Mouse (Mus musculus): ENCODE data around the gene Cldn22.

Gene Cldn22

GRCm38 (mm10) chr8:47826911-47827310, 2.6 kb downstream of the Cldn22 start:
- in situ Hi-C loops (cut with MboI; ENCODE audit: unreplicated experiment in 2 of 2), result no loop called here

GRCm38 (mm10) chr8:47832616-47833015, 8.3 kb downstream of the Cldn22 start:
- in situ Hi-C loops (cut with MboI; ENCODE audit: unreplicated experiment in 2 of 2), result no loop called here

DNA sequence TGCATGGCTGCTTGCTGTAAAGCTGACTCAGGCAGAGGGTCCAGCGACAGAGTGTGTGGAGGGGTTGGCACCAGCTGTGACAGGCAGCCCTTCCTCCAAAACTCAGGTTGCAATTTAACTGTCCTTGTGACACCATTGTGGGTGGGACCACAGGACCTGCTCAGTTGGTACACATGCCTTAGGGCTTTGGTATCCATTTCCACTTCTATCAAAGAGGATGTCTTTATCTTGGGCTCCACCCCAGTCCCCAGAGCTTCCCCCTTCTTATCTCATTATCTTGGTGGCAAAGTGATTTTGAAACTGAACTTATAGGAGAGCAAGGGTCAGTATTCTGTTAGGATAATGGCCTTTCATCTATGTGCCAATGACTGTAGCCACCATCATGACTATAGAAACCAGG, 9.7 kb downstream of the Cldn22 start:
- in situ Hi-C loops (cut with MboI; ENCODE audit: unreplicated experiment in 2 of 2), result no loop called here

GRCm38 (mm10) chr8:47843063-47843462, 18.8 kb downstream of the Cldn22 start:
- in situ Hi-C loops (cut with MboI; ENCODE audit: unreplicated experiment in 2 of 2), result no loop called here

GRCm38 (mm10) chr8:47843651-47844050, 19.4 kb downstream of the Cldn22 start:
- in situ Hi-C loops (cut with MboI; ENCODE audit: unreplicated experiment in 2 of 2), result no loop called here

- in situ Hi-C loops (cut with MboI; ENCODE audit: unreplicated experiment in 2 of 2), result no loop called here
Observed at GRCm38 (mm10) chr8:47845956-47846355, 21.7 kb downstream of the Cldn22 start.

- in situ Hi-C loops (cut with MboI; ENCODE audit: unreplicated experiment in 2 of 2), result no loop called here
Observed at GRCm38 (mm10) chr8:47847161-47847560, 22.9 kb downstream of the Cldn22 start.

GRCm38 (mm10) chr8:47847931-47848330, 23.6 kb downstream of the Cldn22 start:
- in situ Hi-C loops (cut with MboI; ENCODE audit: unreplicated experiment in 2 of 2), result no loop called here

GRCm38 (mm10) chr8:47849842-47850241, 25.6 kb downstream of the Cldn22 start:
- in situ Hi-C loops (cut with MboI; ENCODE audit: unreplicated experiment in 2 of 2), result no loop called here

GRCm38 (mm10) chr8:47851824-47852502, 27.7 kb downstream of the Cldn22 start:
- in situ Hi-C loops (cut with MboI; ENCODE audit: unreplicated experiment in 2 of 2), result no loop called here

DNA sequence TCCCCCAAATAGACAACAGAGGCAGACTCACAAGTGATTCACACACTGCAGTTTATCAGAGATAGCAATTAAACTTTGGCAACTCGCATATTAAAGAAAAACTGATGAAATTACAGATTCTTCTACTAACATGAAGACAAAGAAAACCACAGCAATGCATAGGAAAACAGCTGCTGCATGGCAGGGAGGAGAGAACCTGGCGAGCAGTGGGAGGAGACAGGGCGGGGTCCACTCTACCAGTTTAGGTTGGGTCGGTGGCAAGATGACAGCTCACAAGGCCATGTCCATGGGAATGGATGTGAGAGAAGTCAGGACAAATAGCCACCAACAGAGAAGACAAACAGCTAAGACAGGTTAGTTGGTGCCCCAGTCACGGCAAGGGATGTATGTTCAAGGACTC, 28.5 kb downstream of the Cldn22 start:
- in situ Hi-C loops (cut with MboI; ENCODE audit: unreplicated experiment in 2 of 2), result no loop called here

GRCm38 (mm10) chr8:47853356-47853755, 29.1 kb downstream of the Cldn22 start:
- in situ Hi-C loops (cut with MboI; ENCODE audit: unreplicated experiment in 2 of 2), result no loop called here

- in situ Hi-C loops (cut with MboI; ENCODE audit: unreplicated experiment in 2 of 2), result no loop called here
Observed at GRCm38 (mm10) chr8:47859259-47859658, 35.0 kb downstream of the Cldn22 start.

- in situ Hi-C loops (cut with MboI; ENCODE audit: unreplicated experiment in 2 of 2), result no loop called here
Observed at GRCm38 (mm10) chr8:47866568-47866967, 42.3 kb downstream of the Cldn22 start.

DNA sequence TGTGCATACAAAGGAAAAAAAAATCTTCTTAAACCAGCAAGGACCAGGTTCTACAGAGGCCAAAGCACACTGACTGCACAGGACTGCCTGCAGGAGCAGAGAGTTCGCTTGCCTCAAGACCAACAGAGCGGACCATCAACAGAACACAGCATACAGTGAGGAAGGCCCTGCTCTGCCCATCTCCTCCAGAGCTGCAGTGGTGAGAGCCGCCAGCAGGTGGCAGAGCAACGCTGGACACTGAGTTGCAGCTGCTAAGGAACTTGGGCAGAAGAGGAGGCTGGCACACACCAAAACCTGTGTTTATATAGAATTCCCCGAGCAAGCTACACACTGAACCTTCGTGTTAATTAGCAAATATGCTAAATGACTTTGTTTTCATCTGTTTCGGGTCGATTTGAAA, 42.8 kb downstream of the Cldn22 start:
- in situ Hi-C loops (cut with MboI; ENCODE audit: unreplicated experiment in 2 of 2), result no loop called here

- in situ Hi-C loops (cut with MboI; ENCODE audit: unreplicated experiment in 2 of 2), result loop anchor here (5.0 kb wide), 4 partner anchors 45 to 145 kb away; no protein-coding TSS in a partner anchor
Observed at GRCm38 (mm10) chr8:47872361-47873107, 48.3 kb downstream of the Cldn22 start.

DNA sequence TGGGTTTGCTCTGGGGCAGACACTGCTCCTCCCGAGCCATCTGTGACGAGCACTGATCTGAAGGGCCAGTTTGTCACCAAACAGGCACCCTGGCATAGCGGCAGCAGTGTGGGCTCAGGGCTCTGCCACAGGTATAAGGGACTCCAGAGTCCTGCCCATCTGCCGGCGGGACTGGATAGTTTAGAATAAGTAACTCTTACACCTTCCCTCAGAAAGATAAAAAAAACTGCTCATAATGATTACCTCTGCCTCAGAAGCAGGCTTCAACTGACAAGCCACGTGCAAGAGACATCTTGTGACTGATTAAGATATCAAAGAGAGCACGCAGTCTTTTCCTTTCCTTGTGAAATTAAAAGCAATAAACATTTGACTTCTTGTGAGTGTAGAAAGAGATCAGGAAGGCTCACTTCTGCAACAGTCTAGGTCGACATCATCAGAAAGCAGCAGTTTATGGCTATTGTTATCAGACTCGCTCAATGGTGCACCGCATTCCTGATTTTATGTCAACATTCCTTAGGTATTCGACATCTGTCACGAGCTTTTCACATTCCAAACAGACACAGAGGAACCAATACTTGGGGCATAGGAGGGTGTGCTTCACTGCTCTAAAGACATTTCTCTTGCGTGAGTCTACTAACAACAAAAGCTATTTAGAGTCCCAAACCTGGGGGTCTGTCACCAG, 50.4 kb downstream of the Cldn22 start:
- in situ Hi-C loops (cut with MboI; ENCODE audit: unreplicated experiment in 2 of 2), result loop anchor here (5.0 kb wide), 4 partner anchors 43 to 143 kb away; no protein-coding TSS in a partner anchor
